Mouse (Mus musculus): ENCODE measurements around the gene A930018P22Rik. TPM values are rescaled to one million over a fixed set of nuclear protein-coding genes. Genes with fewer than 3 reads are reported as not detected.

The A930018P22Rik gene
- polyA plus RNA-seq, 2 experiments: 0.23 to 0.93 TPM

- H3K4me1 ChIP-seq (replicated peaks; ENCODE audit: control insufficient read depth in 2 of 2, insufficient read depth in 2 of 2, low read length in 1 of 2): peaks cover 8 to 9% of the 10 kb centered on the region in 2 experiments
- H3K27ac ChIP-seq: no peak overlapping the region
- H3K9ac ChIP-seq (replicated peaks): no peak overlapping the region
- no peaks in the 10 kb centered on the region for H3K27me3 ChIP-seq (ENCODE audit: control insufficient read depth, insufficient read depth, low read length)
- WGBS (ENCODE audit: insufficient replicate concordance): 35% methylated on average over 1 of the region's 1 CpGs
- H3K4me3 ChIP-seq (ENCODE audit: insufficient read depth in 1 of 2, low read depth in 2 of 2, low read length in 2 of 2): no peak overlapping the region
- H3K9me3 ChIP-seq (ENCODE audit: control insufficient read depth, low read length): no peaks in the 10 kb centered on the region; the same call in 1 of the 2 replicates
- no peak overlapping the region for H3K4me2 ChIP-seq (ENCODE audit: low read depth)
- TF ChIP-seq CTCF (IDR thresholded peaks at IDR 0.05; ENCODE audit: low read depth) (peak; percentile 19), EP300 (IDR thresholded peaks at IDR 0.05; ENCODE audit: low read depth) (peak; percentile 48)
- ATAC-seq (ENCODE audit: insufficient read depth) (peak; percentile 61; the same call in 1 of the 2 replicates), DNase-seq (ENCODE audit: low read depth in 3 of 3, low spot score in 3 of 3) (peak; percentile 51 to 61 (median 55))
- no peaks in the 10 kb centered on the region for H3K36me3 ChIP-seq (replicated peaks; ENCODE audit: control insufficient read depth, insufficient read depth, low read depth)
Observed at GRCm38 (mm10) chr2:104145983-104146382, 23.4 kb downstream of the A930018P22Rik start.

GRCm38 (mm10) chr2:104147910-104148561 is 25.5 kb downstream of the A930018P22Rik start:
- Histone ChIP-seq H3K4me1 (replicated peaks; ENCODE audit: control insufficient read depth in 2 of 2, insufficient read depth in 2 of 2, low read length in 1 of 2) (peaks cover 8 to 9% of the 10 kb centered on the region in 2 experiments), H3K9ac (replicated peaks) (no peak overlapping the region), H3K4me3 (ENCODE audit: insufficient read depth in 1 of 2, low read depth in 2 of 2, low read length in 2 of 2) (no peak overlapping the region), H3K4me2 (ENCODE audit: low read depth) (no peak overlapping the region), H3K27ac (no peak overlapping the region), H3K36me3 (replicated peaks; ENCODE audit: control insufficient read depth, insufficient read depth, low read depth) (no peaks in the 10 kb centered on the region), H3K9me3 (ENCODE audit: control insufficient read depth, low read length) (no peaks in the 10 kb centered on the region; the same call in 1 of the 2 replicates), H3K27me3 (ENCODE audit: control insufficient read depth, insufficient read depth, low read length) (no peaks in the 10 kb centered on the region)
- WGBS (ENCODE audit: insufficient replicate concordance): 50% methylated on average over 4 of the region's 4 CpGs
- no peak for ATAC-seq (ENCODE audit: insufficient read depth)
- no peak for DNase-seq (ENCODE audit: low read depth in 3 of 3, low spot score in 3 of 3)
- no peak for TF ChIP-seq EP300 (IDR thresholded peaks at IDR 0.05; ENCODE audit: low read depth)
- no peak for TF ChIP-seq CTCF (IDR thresholded peaks at IDR 0.05; ENCODE audit: low read depth)

GRCm38 (mm10) chr2:104150608-104151397 is 28.2 kb downstream of the A930018P22Rik start:
- 49% methylated on average over 6 of the region's 6 CpGs for WGBS (ENCODE audit: insufficient replicate concordance)
- Histone ChIP-seq H3K4me1 (replicated peaks; ENCODE audit: control insufficient read depth in 2 of 2, insufficient read depth in 2 of 2, low read length in 1 of 2) (peaks cover 2 to 3% of the 10 kb centered on the region in 2 experiments), H3K36me3 (replicated peaks; ENCODE audit: control insufficient read depth, insufficient read depth, low read depth) (no peaks in the 10 kb centered on the region), H3K9ac (replicated peaks) (no peak overlapping the region), H3K27me3 (ENCODE audit: control insufficient read depth, insufficient read depth, low read length) (no peaks in the 10 kb centered on the region), H3K4me2 (ENCODE audit: low read depth) (no peak overlapping the region), H3K27ac (no peak overlapping the region), H3K4me3 (ENCODE audit: insufficient read depth in 1 of 2, low read depth in 2 of 2, low read length in 2 of 2) (no peak overlapping the region), H3K9me3 (ENCODE audit: control insufficient read depth, low read length) (no peaks in the 10 kb centered on the region; the same call in 1 of the 2 replicates)
- ATAC-seq (ENCODE audit: insufficient read depth) (no peak), DNase-seq (ENCODE audit: low read depth in 3 of 3, low spot score in 3 of 3) (no peak)
- no peak for TF ChIP-seq EP300 (IDR thresholded peaks at IDR 0.05; ENCODE audit: low read depth)
- TF ChIP-seq CTCF (IDR thresholded peaks at IDR 0.05; ENCODE audit: low read depth): no peak

- Histone ChIP-seq H3K4me3 (ENCODE audit: insufficient read depth in 1 of 2, low read depth in 2 of 2, low read length in 2 of 2) (no peak overlapping the region), H3K36me3 (replicated peaks; ENCODE audit: control insufficient read depth, insufficient read depth, low read depth) (no peaks in the 10 kb centered on the region), H3K9me3 (ENCODE audit: control insufficient read depth, low read length) (no peaks in the 10 kb centered on the region), H3K27me3 (ENCODE audit: control insufficient read depth, insufficient read depth, low read length) (no peaks in the 10 kb centered on the region), H3K4me2 (ENCODE audit: low read depth) (no peak overlapping the region), H3K4me1 (replicated peaks; ENCODE audit: control insufficient read depth in 2 of 2, insufficient read depth in 2 of 2, low read length in 1 of 2) (no peaks in the 10 kb centered on the region), H3K9ac (replicated peaks) (no peak overlapping the region), H3K27ac (no peak overlapping the region)
- no peak for TF ChIP-seq EP300 (IDR thresholded peaks at IDR 0.05; ENCODE audit: low read depth)
- no peak for TF ChIP-seq CTCF (IDR thresholded peaks at IDR 0.05; ENCODE audit: low read depth)
- 59% methylated on average over 4 of the region's 4 CpGs for WGBS (ENCODE audit: insufficient replicate concordance)
- DNase-seq (ENCODE audit: low read depth in 3 of 3, low spot score in 3 of 3) (no peak), ATAC-seq (ENCODE audit: insufficient read depth) (no peak)
Observed at GRCm38 (mm10) chr2:104153345-104153744, 30.8 kb downstream of the A930018P22Rik start.

- no peak for DNase-seq (ENCODE audit: low read depth in 3 of 3, low spot score in 3 of 3)
- Histone ChIP-seq H3K9me3 (ENCODE audit: control insufficient read depth, low read length) (no peaks in the 10 kb centered on the region), H3K27ac (no peak overlapping the region), H3K36me3 (replicated peaks; ENCODE audit: control insufficient read depth, insufficient read depth, low read depth) (no peaks in the 10 kb centered on the region), H3K27me3 (ENCODE audit: control insufficient read depth, insufficient read depth, low read length) (no peaks in the 10 kb centered on the region), H3K4me2 (ENCODE audit: low read depth) (no peak overlapping the region), H3K4me1 (replicated peaks; ENCODE audit: control insufficient read depth in 2 of 2, insufficient read depth in 2 of 2, low read length in 1 of 2) (no peaks in the 10 kb centered on the region), H3K9ac (replicated peaks) (no peak overlapping the region), H3K4me3 (ENCODE audit: insufficient read depth in 1 of 2, low read depth in 2 of 2, low read length in 2 of 2) (no peak overlapping the region)
- no peak for ATAC-seq (ENCODE audit: insufficient read depth)
- no peak for TF ChIP-seq CTCF (IDR thresholded peaks at IDR 0.05; ENCODE audit: low read depth)
- no peak for TF ChIP-seq EP300 (IDR thresholded peaks at IDR 0.05; ENCODE audit: low read depth)
- WGBS (ENCODE audit: insufficient replicate concordance): 66% methylated on average over 3 of the region's 3 CpGs
Observed at GRCm38 (mm10) chr2:104153876-104154275, 31.3 kb downstream of the A930018P22Rik start.

Data from liver, embryonic 14.5 days (tissue).